Mouse (Mus musculus) forebrain, embryonic 16.5 days (tissue): ENCODE measurements at regions not wholly inside any gene's neighbourhood (a gene's known extent, or its start where the extent isn't known, plus 50 kb on each side); places are given as distances from the start of the nearest gene placed in this dataset.

Experiments used
- ATAC-seq: fragments of 200-750 bp; cut with Nextera tagmentation; 2 replicates; pipeline ENCODE4 v1.8.0; 2017; ENCODE audit warnings: mild to moderate bottlenecking, moderate library complexity
- H3K27ac ChIP-seq: fragments of 300-500 bp; sonication (generic); 2 replicates; pipeline ENCODE4 v1.5.1; 2014; ENCODE audit warnings: low read length, control low read depth
- H3K27me3 ChIP-seq: fragments of 300-500 bp; sonication (generic); replicated peaks from 2 replicates; pipeline ENCODE4 v1.6.1; 2014; ENCODE audit warnings: low read length; ENCODE audit not compliant: control insufficient read depth, insufficient read depth
- H3K36me3 ChIP-seq: fragments of 300-500 bp; sonication (generic); 2 replicates; pipeline ENCODE4 v1.6.1; 2014; ENCODE audit not compliant: control insufficient read depth, insufficient read depth
- H3K4me1 ChIP-seq: fragments of 300-500 bp; sonication (generic); replicated peaks from 2 replicates; pipeline ENCODE4 v1.6.1; 2014; ENCODE audit warnings: low read length; ENCODE audit not compliant: control insufficient read depth, insufficient read depth
- H3K4me2 ChIP-seq: fragments of 300-500 bp; sonication (generic); 2 replicates; pipeline ENCODE4 v1.6.1; 2014; ENCODE audit warnings: mild to moderate bottlenecking, low read length, control low read depth
- H3K4me3 ChIP-seq: fragments of 300-500 bp; sonication (generic); replicated peaks from 2 replicates; pipeline ENCODE4 v1.5.1; 2014; ENCODE audit warnings: mild to moderate bottlenecking, low read length, control low read depth
- H3K9ac ChIP-seq: fragments of 300-500 bp; sonication (generic); replicated peaks from 2 replicates; pipeline ENCODE4 v1.6.1; 2014; ENCODE audit warnings: low read depth, low read length, control low read depth
- H3K9me3 ChIP-seq: fragments of 300-500 bp; sonication (generic); 2 replicates; pipeline ENCODE4 v1.6.1; 2016; ENCODE audit warnings: low read length; ENCODE audit not compliant: control insufficient read depth
- WGBS: fragments of 180-500 bp; shearing (Covaris S2); extraction: QIAGEN DNeasy Blood & Tissue Kit; methylation state at CpG from one replicate; pipeline ENCODE4 v1.1.7; 2014; 5-methylcytosine and 5-hydroxymethylcytosine counted together

DNA sequence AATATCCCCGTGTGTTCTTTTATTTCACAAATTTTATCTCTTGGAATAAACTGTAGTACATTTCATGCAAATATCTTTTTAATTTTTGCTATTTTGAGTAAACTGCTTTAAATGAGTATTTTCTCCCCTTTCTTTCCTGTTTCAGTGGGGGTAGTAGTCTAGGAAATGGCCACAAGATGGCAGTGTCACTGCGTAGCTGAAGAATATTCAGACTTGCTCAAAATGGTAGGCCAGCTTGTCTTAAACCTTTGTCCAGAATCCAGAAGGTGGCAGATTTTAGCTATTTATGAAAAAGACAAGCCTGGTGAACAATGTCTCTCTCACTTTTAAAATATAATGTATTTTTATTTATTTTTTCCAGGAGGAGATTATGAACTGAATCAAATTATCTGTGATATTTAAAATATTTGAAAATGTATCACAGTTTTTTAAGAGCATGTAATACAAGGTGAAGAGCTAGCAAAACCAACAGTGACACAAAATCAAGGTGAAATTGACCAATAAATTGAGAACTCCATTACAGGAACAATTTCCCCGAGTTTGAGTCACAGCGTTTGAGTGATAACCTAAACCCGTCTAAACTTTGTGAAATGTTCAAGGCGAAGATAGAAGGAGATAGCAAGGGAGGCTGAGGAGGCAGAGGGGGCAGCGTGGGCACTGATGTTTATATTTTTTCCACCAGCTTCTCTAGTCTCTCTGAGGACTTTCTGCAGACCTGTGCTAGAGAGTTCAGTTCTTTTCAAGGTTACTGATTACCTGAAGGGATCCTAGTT lies 285.5 kb downstream of the Olfm4 start:
- Histone ChIP-seq H3K27ac (no peak overlapping the region), H3K9me3 (no peaks in the 10 kb centered on the region), H3K9ac (no peak overlapping the region), H3K36me3 (no peaks in the 10 kb centered on the region), H3K4me2 (no peak overlapping the region), H3K27me3 (0 out of 2 replicates have a peak, but pooled peaks cover 2% of the 10 kb centered on the region), H3K4me1 (peaks cover 10% of the 10 kb centered on the region), H3K4me3 (no peak overlapping the region)
- WGBS: 57% methylated on average over 7 of the region's 7 CpGs
- peak; percentile 88 for ATAC-seq

DNA sequence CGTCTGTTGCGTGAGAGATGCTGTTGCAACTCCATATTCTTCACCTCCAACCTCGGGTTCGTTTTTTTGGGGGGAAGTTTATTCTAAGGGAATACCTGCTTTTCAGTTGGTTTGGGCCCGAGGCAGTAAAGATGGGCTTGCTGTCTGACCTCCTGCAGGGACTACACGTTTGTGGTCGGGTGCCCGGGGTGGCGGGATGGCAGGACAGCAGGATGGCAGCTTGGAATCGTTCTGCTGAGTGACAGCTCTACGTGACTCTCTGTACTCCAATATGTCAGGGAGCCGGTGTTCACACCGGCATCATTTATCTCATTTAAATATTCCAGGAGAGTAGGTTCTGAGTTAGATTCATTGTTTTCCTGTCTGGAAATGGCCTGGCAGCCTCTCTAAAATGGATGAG lies 286.2 kb downstream of the Olfm4 start:
- Histone ChIP-seq H3K27ac (no peak overlapping the region), H3K9me3 (no peaks in the 10 kb centered on the region), H3K4me1 (peaks cover 10% of the 10 kb centered on the region), H3K4me2 (no peak overlapping the region), H3K4me3 (no peak overlapping the region), H3K27me3 (0 out of 2 replicates have a peak, but pooled peaks cover 2% of the 10 kb centered on the region), H3K36me3 (no peaks in the 10 kb centered on the region), H3K9ac (no peak overlapping the region)
- 0 out of 2 replicates have a peak, but pooled peaks have one; percentile 3 for ATAC-seq
- WGBS: 56% methylated on average over 13 of the region's 13 CpGs

DNA sequence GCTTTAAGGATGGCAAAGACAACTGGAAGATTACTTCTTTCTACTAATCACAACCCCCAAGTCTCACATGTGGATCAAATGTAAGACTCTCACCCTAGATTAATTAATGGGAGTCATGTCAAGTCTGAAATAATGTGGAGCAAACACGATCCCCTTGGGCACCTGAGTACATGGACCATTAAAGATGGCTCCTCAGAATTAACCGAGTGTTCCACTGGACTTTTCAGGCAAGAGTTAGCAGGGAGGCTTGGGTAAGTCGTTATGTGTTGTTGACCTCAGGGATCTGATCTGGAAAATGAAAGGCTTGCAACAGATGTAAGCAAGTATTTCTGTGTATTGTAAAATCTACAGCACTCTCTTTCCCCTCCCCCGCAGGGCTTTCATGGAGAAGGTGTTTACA lies 296.3 kb downstream of the Olfm4 start:
- Histone ChIP-seq H3K27me3 (no peaks in the 10 kb centered on the region), H3K4me3 (no peak overlapping the region), H3K36me3 (no peaks in the 10 kb centered on the region), H3K9ac (no peak overlapping the region), H3K27ac (no peak overlapping the region), H3K9me3 (no peaks in the 10 kb centered on the region), H3K4me2 (no peak overlapping the region), H3K4me1 (no peaks in the 10 kb centered on the region)
- WGBS: 71% methylated on average over 4 of the region's 4 CpGs
- ATAC-seq: no peak

DNA sequence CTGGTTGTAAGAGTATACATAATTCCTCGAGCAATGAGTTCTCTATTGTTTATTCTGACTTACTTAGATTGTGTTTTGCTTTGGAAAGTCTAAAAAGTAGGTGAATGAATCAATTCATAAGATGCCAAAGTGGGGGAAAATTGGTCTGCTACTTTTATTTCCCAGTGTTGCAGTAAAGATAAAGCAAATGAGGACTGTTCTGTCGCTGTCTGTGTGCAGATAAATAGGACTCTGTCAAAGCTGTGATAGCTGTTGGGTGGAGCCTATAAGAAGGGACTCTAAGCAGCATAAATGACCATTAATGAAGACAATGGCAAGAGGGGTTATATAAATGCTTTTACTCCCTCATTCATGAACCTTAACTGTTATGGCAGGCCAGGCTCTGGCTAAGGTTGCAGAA lies 299.8 kb downstream of the Olfm4 start:
- Histone ChIP-seq H3K4me1 (no peaks in the 10 kb centered on the region), H3K9me3 (no peaks in the 10 kb centered on the region), H3K4me2 (no peak overlapping the region), H3K27me3 (no peaks in the 10 kb centered on the region), H3K4me3 (no peak overlapping the region), H3K9ac (no peak overlapping the region), H3K27ac (no peak overlapping the region), H3K36me3 (no peaks in the 10 kb centered on the region)
- ATAC-seq: no peak
- WGBS: 36% methylated on average over 2 of the region's 2 CpGs

DNA sequence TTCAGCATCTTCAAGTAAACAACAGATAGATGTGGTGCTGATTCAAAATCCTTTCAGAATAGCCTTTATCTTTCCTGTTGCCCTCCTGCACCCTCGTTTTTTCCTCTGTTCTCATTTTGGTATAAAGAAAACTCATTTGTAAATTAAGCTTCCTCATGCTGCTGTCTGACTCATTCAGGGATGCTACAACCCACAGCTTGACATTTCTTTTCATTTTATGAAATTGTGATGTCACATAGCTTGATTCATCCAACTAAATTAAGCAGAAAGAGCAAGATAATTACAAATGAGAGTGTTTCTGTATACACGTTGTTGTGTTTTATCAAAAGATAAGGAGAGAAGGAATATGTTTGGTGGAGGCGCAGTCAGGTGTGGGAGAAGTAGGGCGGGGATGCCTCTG lies 307.5 kb downstream of the Olfm4 start:
- Histone ChIP-seq H3K9me3 (no peaks in the 10 kb centered on the region), H3K4me1 (no peaks in the 10 kb centered on the region), H3K4me2 (no peak overlapping the region), H3K27ac (no peak overlapping the region), H3K27me3 (no peaks in the 10 kb centered on the region), H3K9ac (no peak overlapping the region), H3K36me3 (no peaks in the 10 kb centered on the region), H3K4me3 (no peak overlapping the region)
- 74% methylated on average over 4 of the region's 4 CpGs for WGBS
- no peak for ATAC-seq

DNA sequence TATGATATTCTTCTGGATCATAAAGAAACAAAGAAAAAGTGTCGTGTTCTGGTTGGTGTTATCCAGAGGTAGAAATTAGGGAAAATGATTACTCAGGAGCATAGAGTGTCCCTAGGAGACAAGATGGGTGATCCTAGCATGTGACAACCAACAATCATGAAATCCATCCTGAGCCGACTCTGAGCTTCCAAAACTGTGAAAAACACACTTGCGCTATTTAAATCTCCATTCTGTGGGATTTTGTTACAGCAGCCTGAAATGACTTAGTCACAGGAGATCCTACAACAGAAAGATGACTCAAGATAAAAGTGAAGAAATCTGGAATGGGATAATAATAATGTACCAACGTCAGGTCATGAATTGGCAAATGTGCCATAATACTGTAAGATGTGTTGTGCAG lies 309.5 kb downstream of the Olfm4 start:
- H3K4me2 ChIP-seq: no peak overlapping the region
- 95% methylated on average over 4 of the region's 4 CpGs for WGBS
- no peak overlapping the region for H3K9ac ChIP-seq
- no peaks in the 10 kb centered on the region for H3K4me1 ChIP-seq
- H3K4me3 ChIP-seq: no peak overlapping the region
- ATAC-seq: no peak
- no peaks in the 10 kb centered on the region for H3K9me3 ChIP-seq
- H3K36me3 ChIP-seq: no peaks in the 10 kb centered on the region
- H3K27me3 ChIP-seq: no peaks in the 10 kb centered on the region
- no peak overlapping the region for H3K27ac ChIP-seq

DNA sequence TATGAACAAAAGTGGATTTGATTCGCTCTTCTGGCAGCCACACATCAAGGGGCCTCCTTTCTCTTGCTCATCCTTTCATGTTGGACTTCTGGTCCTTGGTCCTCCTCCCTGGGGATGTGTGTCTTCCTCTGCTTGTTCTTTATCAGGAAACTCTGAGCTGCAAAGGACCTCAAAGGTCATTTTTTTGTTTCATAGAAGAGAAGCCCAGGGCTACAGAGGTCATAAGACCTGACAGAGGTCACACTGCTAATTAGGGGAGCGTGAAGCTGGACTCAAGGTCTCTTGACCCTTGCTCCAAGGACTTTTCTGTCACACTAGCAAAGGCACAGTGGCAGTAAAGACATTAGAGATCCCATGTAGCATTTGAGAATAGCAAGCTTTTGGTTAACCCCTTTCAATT lies 345.8 kb downstream of the Olfm4 start:
- H3K27ac ChIP-seq: no peak overlapping the region
- H3K27me3 ChIP-seq: no peaks in the 10 kb centered on the region; the same call in 1 of the 2 replicates
- ATAC-seq: no peak
- no peaks in the 10 kb centered on the region for H3K4me1 ChIP-seq
- H3K9me3 ChIP-seq: no peaks in the 10 kb centered on the region
- no peak overlapping the region for H3K9ac ChIP-seq
- H3K4me2 ChIP-seq: no peak overlapping the region
- no peaks in the 10 kb centered on the region for H3K36me3 ChIP-seq
- WGBS: 55% methylated on average over 2 of the region's 2 CpGs
- H3K4me3 ChIP-seq: no peak overlapping the region

DNA sequence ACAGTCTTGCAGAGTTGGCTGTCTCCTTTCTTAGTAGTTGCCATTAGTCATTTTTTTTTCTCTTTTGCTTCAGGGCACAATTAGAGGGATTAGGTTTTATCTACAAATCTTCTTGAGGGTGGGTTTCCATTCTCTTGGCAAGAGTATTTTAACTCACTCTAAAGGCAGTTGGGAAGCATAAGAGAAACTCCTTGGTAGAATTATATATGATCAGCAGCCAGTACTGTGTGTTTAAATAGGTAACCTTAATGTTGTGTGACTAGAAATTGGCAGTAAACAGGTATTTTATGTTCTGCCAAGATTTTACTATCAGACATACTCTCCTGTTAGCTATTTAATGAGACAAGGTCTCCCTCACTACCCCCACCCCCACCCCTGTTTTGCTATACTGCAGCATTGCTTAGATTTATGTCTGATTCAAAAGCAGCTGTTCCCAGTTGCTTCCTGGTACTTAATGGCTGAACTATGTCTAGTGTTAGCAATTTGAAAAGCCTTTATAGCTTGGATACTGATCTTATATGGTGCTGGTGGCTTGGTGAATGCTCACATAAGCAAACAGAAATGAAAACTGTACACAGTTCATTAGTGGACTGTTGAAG lies 378.2 kb downstream of the Olfm4 start:
- Histone ChIP-seq H3K4me1 (0 out of 2 replicates have a peak, but pooled peaks cover 2% of the 10 kb centered on the region), H3K9me3 (no peaks in the 10 kb centered on the region), H3K27ac (no peak overlapping the region), H3K27me3 (no peaks in the 10 kb centered on the region), H3K4me2 (no peak overlapping the region), H3K4me3 (no peak overlapping the region), H3K36me3 (no peaks in the 10 kb centered on the region), H3K9ac (no peak overlapping the region)
- ATAC-seq: no peak

DNA sequence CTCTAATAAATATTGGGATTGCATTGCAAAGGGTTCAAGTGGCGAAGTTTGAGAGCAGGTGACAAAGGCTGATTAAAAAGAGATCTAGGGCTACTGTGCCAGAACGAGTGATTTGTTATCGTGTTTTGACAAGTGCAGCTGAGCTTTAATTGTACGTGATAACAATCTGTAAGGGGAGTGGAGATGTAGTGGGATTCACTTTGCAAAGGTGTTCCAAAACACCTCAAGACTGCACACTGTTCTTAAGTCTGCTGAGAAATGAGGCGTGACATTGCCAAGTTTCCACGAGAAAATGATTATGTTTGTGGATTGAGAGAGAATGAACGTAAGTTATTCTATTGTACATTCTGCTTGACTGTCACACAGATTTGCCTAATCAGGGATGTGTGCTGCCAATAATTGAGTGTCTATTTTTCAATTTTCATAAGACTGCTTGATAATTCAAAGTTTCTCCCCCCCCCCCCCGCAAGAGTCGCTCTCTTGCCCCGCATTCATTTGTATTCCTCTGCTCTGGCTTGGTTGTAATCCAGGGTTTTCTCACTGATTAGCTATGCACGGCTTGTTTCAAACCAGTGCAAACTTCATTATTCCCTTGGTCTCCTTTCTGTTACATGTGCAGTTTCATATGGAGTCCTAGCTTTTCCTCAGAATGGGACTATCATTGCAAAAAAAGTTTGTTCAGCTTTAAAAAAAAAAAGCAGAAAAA lies 385.7 kb downstream of the Olfm4 start:
- H3K36me3 ChIP-seq: no peaks in the 10 kb centered on the region
- WGBS: 13% methylated on average over 11 of the region's 11 CpGs
- H3K27ac ChIP-seq: no peak overlapping the region
- no peak overlapping the region for H3K4me3 ChIP-seq
- ATAC-seq: peak; percentile 81
- no peak overlapping the region for H3K9ac ChIP-seq
- H3K4me1 ChIP-seq: peaks cover 7% of the 10 kb centered on the region
- no peaks in the 10 kb centered on the region for H3K27me3 ChIP-seq
- no peaks in the 10 kb centered on the region for H3K9me3 ChIP-seq
- H3K4me2 ChIP-seq: peak overlapping the region; percentile 28
